Mouse (Mus musculus): Measurements from ENCODE around the gene Nmt1. TPM values are rescaled to one million over a fixed set of nuclear protein-coding genes. Genes with fewer than 3 reads are reported as not detected.

The Nmt1 gene
- polyA plus RNA-seq, 1 experiment from 2014 or later: 63.2 TPM

- Histone ChIP-seq H3K4me2 (no peak overlapping the region), H3K27ac (peak overlapping the region; percentile 48), H3K36me3 (no peaks in the 10 kb centered on the region), H3K4me3 (replicated peaks) (no peak overlapping the region), H3K9ac (no peak overlapping the region), H3K4me1 (peaks cover 55% of the 10 kb centered on the region), H3K27me3 (peaks cover 6% of the 10 kb centered on the region; the same call in 1 of the 2 replicates), H3K9me3 (replicated peaks) (no peaks in the 10 kb centered on the region)
- ATAC-seq (replicated peaks; ENCODE audit: low FRiP score): peak; percentile 27; the same call in 1 of the 2 replicates
- WGBS: 47% methylated on average over 9 of the region's 9 CpGs
Measured at GRCm38 (mm10) chr11:103095107-103095670, 67.2 kb downstream of the Nmt1 start.

DNA sequence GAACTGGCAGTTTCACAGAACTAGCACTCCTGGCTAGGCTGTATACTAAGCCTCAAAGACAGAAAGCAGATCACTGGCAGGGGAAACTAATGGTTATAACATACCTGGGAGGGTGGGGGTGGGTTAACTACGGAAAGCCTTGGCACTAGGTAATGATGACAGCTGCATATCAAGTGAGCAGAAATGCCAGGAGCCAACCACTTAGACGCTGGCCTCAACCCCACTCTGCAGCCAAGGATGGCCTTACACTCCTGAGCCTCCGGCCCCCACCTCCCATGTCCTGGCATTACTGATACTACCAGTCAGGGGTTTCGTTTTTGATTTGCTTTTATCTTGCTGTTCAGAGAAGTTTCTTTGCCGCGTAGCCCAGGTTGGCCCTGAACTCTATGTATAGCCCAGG lies 67.8 kb downstream of the Nmt1 start:
- no peak overlapping the region for H3K4me3 ChIP-seq (replicated peaks)
- WGBS: 91% methylated on average over 6 of the region's 6 CpGs
- no peak for ATAC-seq (replicated peaks; ENCODE audit: low FRiP score)
- peaks cover 61% of the 10 kb centered on the region for H3K4me1 ChIP-seq
- H3K36me3 ChIP-seq: no peaks in the 10 kb centered on the region
- H3K9ac ChIP-seq: no peak overlapping the region
- H3K4me2 ChIP-seq: no peak overlapping the region
- no peak overlapping the region for H3K27ac ChIP-seq
- H3K27me3 ChIP-seq: peaks cover 12% of the 10 kb centered on the region; the same call in 1 of the 2 replicates
- H3K9me3 ChIP-seq (replicated peaks): no peaks in the 10 kb centered on the region

DNA sequence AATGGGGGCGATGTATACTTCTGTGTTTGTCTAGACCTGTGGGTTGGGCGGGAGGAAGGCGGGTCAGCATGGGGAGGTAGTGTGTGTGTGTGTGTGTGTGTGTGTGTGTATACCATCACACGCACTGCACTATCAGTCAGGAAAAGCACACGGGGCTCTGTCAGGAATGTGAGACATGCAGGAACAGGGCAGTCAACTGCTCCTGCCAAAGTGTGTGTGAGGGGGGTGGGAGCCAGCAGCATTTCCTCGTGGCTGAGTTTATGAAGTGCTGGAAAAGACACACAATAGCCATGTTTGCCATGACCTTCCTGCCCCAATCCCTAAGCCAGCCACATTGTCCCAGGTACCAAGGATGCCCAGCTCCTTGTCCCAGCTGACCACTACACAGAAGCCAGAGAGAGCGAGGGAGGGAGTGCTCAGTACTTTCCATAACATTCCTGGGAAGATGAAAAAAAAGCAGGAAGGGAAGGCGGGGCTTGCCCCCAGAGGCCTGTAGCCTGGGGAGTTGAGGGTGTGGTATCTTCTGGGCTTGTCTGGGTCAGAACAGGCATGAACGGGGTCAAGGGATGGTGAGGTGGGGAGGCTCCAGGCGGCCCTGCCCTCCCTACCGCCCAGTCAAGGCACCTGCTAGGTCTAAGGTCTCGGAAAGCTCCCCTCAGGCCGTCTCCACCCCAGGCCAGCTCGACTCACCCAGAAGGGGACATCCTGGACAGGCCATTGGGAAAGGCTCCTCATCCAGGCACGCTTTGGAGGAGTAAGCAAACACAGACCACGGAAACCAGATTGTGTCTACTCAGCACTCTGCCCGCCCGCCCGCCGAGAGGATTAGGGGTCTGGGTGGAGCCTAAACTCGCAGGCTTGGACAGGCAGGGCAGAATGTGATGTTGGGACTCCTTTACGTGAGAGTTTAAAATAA lies 69.2 kb downstream of the Nmt1 start:
- no peaks in the 10 kb centered on the region for H3K9me3 ChIP-seq (replicated peaks)
- WGBS: 21% methylated on average over 22 of the region's 22 CpGs
- H3K9ac ChIP-seq: peak overlapping the region; percentile 10; the same call in 1 of the 2 replicates
- H3K27ac ChIP-seq: peak overlapping the region; percentile 76
- ATAC-seq (replicated peaks; ENCODE audit: low FRiP score): 0 out of 2 replicates have a peak, but pooled peaks have one; percentile 3
- H3K36me3 ChIP-seq: no peaks in the 10 kb centered on the region
- H3K4me2 ChIP-seq: peak overlapping the region; percentile 42
- peak overlapping the region; percentile 11; the same call in 1 of the 2 replicates for H3K4me3 ChIP-seq (replicated peaks)
- peaks cover 21% of the 10 kb centered on the region; the same call in 1 of the 2 replicates for H3K27me3 ChIP-seq
- peaks cover 75% of the 10 kb centered on the region for H3K4me1 ChIP-seq

- Histone ChIP-seq H3K27me3 (peaks cover 21% of the 10 kb centered on the region; the same call in 1 of the 2 replicates), H3K9me3 (replicated peaks) (no peaks in the 10 kb centered on the region), H3K4me1 (peaks cover 86% of the 10 kb centered on the region), H3K36me3 (no peaks in the 10 kb centered on the region), H3K4me3 (replicated peaks) (no peak overlapping the region), H3K4me2 (no peak overlapping the region), H3K9ac (no peak overlapping the region), H3K27ac (peak overlapping the region; percentile 54)
- ATAC-seq (replicated peaks; ENCODE audit: low FRiP score): no peak
- WGBS: 44% methylated on average over 11 of the region's 11 CpGs
Measured at GRCm38 (mm10) chr11:103098531-103099190, 70.7 kb downstream of the Nmt1 start.

GRCm38 (mm10) chr11:103099352-103099940 lies 71.5 kb downstream of the Nmt1 start:
- peaks cover 84% of the 10 kb centered on the region for H3K4me1 ChIP-seq
- H3K9me3 ChIP-seq (replicated peaks): no peaks in the 10 kb centered on the region
- H3K4me2 ChIP-seq: peak overlapping the region; percentile 95
- no peaks in the 10 kb centered on the region for H3K36me3 ChIP-seq
- ATAC-seq (replicated peaks; ENCODE audit: low FRiP score): no peak
- peaks cover 24% of the 10 kb centered on the region; the same call in 1 of the 2 replicates for H3K27me3 ChIP-seq
- 36% methylated on average over 12 of the region's 12 CpGs for WGBS
- H3K9ac ChIP-seq: 0 out of 2 replicates have a peak overlapping the region, but pooled peaks have one; percentile 4
- no peak overlapping the region for H3K4me3 ChIP-seq (replicated peaks)
- H3K27ac ChIP-seq: peak overlapping the region; percentile 54; the same call in 1 of the 2 replicates

GRCm38 (mm10) chr11:103100361-103100760 lies 72.4 kb downstream of the Nmt1 start:
- no peaks in the 10 kb centered on the region for H3K9me3 ChIP-seq (replicated peaks)
- no peak for ATAC-seq (replicated peaks; ENCODE audit: low FRiP score)
- peak overlapping the region; percentile 66 for H3K4me3 ChIP-seq (replicated peaks)
- no peak overlapping the region for H3K9ac ChIP-seq
- no peak overlapping the region; the same call in 1 of the 2 replicates for H3K27ac ChIP-seq
- peaks cover 81% of the 10 kb centered on the region for H3K4me1 ChIP-seq
- H3K27me3 ChIP-seq: peaks cover 28% of the 10 kb centered on the region; the same call in 1 of the 2 replicates
- no peaks in the 10 kb centered on the region for H3K36me3 ChIP-seq
- H3K4me2 ChIP-seq: peak overlapping the region; percentile 95
- WGBS: 43% methylated on average over 8 of the region's 8 CpGs

DNA sequence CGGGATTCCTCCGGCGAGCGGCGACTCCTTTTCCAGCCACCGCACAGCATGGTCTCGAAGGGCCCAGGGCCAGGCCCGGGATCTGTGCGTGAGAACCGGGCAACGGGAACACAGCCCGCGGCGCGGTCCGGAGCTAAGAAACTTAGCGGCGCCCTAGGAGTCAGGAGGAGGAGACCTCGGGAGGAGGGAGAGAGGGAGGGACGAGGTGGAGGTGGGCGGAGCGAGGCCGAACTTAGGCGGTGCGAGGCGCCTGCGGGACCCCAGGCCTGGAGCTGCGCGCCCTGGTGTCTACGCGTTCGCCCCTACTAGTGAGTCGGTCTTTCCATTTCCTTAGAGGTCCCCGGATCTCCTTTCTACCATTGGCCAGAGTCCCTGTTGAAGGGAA lies 73.5 kb downstream of the Nmt1 start, which contains the start of the genes Plcd3 and Acbd4:
Plcd3 (minus strand) TSS at position 178 of the 385 bp plus-strand sequence.
Acbd4 (plus strand) TSS at position 202 of the 385 bp plus-strand sequence.
- Histone ChIP-seq H3K4me3 (replicated peaks) (peak within 1 kb of the TSS; percentile 66), H3K36me3 (no peaks in the 10 kb centered on the region), H3K27me3 (peaks cover 30% of the 10 kb centered on the region; the same call in 1 of the 2 replicates), H3K4me1 (peaks cover 89% of the 10 kb centered on the region), H3K27ac (no peak within 1 kb of the TSS), H3K4me2 (peak within 1 kb of the TSS; percentile 95), H3K9me3 (replicated peaks) (no peaks in the 10 kb centered on the region), H3K9ac (peak within 1 kb of the TSS; percentile 68)
- peak; percentile 34 for ATAC-seq (replicated peaks; ENCODE audit: low FRiP score)
- WGBS: 1% methylated on average over 33 of the region's 34 CpGs

DNA sequence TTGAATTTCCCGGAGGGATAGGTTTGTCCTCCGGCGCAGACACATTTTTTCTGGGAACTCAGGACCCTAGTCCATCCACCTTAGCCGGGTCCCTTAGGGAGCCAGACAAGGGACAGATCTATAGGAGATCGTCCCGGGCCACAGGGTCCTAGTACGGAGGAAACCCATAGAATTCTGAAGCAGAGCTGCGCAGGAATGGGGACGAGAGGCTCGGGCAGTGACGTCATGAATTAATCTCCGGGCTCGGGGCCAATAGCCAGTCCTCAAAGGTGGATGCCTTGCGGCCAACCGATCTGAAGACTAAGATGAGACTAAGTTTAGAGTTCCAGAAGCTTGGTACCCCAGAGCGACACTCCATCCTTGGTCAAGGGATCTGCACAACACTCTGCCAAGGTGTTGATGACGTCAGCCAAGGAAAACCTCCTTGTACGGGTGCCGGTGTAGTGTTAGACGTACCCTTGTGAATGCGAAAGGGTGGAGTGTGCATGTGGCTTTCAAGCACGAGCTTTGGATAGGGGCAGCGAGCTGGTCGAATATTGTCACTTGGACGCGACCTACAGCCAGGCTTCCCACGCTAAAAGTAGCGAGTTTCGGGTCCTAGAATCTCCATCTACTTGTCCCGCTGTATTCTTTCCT lies 74.0 kb downstream of the Nmt1 start:
- Histone ChIP-seq H3K9me3 (replicated peaks) (no peaks in the 10 kb centered on the region), H3K36me3 (no peaks in the 10 kb centered on the region), H3K27ac (no peak overlapping the region), H3K4me2 (peak overlapping the region; percentile 95), H3K4me3 (replicated peaks) (peak overlapping the region; percentile 66), H3K4me1 (peaks cover 84% of the 10 kb centered on the region), H3K9ac (peak overlapping the region; percentile 68), H3K27me3 (peaks cover 30% of the 10 kb centered on the region; the same call in 1 of the 2 replicates)
- ATAC-seq (replicated peaks; ENCODE audit: low FRiP score): no peak
- WGBS: 2% methylated on average over 30 of the region's 30 CpGs

DNA sequence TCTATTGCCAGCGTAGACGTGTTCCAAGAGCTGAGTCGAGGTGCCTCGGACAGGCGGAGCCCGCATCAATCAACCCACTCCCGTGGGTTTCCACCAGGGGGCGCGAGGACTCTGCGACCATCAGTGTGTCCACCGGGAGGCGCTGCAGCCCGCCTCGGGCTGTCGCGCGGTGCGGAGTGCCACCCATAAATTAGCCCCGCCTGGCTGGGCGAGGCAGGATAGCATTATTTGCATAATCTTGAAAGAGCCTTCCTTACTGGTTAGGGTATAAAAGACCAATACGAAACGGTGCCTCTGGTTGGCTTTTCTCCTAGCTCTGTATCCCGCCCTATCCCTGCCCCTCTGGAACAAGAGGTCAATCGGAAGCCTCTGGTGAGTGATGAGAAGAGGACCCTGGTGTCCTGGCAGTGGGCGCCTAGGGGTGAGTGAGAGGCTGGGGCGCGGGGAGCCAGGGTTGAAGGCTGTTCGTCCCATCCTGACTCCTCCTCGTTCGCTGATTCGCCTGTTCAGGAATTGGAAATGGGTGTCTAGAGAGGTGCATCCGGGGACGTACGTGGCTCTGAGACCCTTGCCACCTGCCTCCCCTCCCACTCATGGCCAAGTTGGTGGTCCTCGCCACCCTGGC lies 74.8 kb downstream of the Nmt1 start:
- peak overlapping the region; percentile 44 for H3K9ac ChIP-seq
- H3K4me1 ChIP-seq: peaks cover 76% of the 10 kb centered on the region
- peak overlapping the region; percentile 95 for H3K4me2 ChIP-seq
- H3K4me3 ChIP-seq (replicated peaks): peak overlapping the region; percentile 66
- no peaks in the 10 kb centered on the region for H3K36me3 ChIP-seq
- 1% methylated on average over 35 of the region's 35 CpGs for WGBS
- no peaks in the 10 kb centered on the region for H3K9me3 ChIP-seq (replicated peaks)
- ATAC-seq (replicated peaks; ENCODE audit: low FRiP score): peak; percentile 89
- H3K27ac ChIP-seq: peak overlapping the region; percentile 66
- H3K27me3 ChIP-seq: peaks cover 30% of the 10 kb centered on the region; the same call in 1 of the 2 replicates

DNA sequence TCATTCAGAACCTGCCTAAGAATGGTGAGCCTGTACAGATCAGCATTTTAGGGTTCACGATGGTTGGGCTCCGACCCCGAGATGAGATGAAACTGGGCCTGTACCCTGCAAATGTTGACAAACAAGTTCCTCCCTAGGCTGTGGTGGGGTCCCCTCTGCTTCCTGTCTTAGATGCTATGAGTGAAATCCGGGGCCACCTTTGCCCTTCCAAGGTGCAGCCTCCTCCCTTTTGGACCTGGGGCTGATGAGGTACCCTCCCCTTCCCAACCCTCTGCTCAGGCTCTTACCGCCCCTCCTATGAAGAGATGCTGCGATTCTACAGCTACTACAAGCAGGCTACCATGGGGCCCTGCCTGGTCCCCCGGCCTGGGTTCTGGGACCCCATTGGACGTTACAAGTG lies 75.6 kb downstream of the Nmt1 start:
- Histone ChIP-seq H3K4me3 (replicated peaks) (peak overlapping the region; percentile 66), H3K27ac (peak overlapping the region; percentile 66; the same call in 1 of the 2 replicates), H3K9ac (0 out of 2 replicates have a peak overlapping the region, but pooled peaks have one; percentile 44), H3K27me3 (peaks cover 30% of the 10 kb centered on the region; the same call in 1 of the 2 replicates), H3K4me2 (peak overlapping the region; percentile 95), H3K4me1 (peaks cover 69% of the 10 kb centered on the region), H3K9me3 (replicated peaks) (no peaks in the 10 kb centered on the region), H3K36me3 (no peaks in the 10 kb centered on the region)
- no peak for ATAC-seq (replicated peaks; ENCODE audit: low FRiP score)
- WGBS: 62% methylated on average over 8 of the region's 8 CpGs
